In the genomic region with DNA sequence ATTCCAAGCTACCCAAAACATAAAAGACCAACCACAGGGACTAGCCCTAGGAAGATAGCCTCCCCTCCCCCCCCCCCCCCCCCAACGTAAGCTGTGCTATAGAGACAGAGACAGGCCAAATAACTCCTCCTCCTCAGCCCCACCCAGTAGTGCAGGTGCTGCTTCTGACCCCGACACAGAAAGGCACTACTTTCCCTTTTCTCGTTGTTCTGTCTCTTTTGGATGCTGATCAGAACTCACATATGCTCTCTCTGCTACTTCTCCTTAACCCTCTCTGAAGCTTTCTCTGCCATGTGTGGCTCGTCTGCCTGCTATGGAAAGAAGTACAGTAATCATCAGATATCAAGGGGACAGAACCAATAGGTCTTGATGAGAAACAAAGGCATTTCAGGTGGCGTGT, we compare ENCODE assay signal across 16 mouse cellular contexts. TPM values are rescaled to one million over a fixed set of nuclear protein-coding genes. Genes with fewer than 3 reads are reported as not detected.
DNase-seq lines count a peak whose midpoint lies in the region; TF ChIP-seq lines count a peak whose summit lies in the region.
"Had no signal": no experiment of that assay in that cellular context is flagged by ENCODE, and none has a peak within 500 bp of the region (broad histone marks: within the 10 kb centered on the region; RNA-seq: fewer than 3 reads in every experiment).

No protein-coding gene starts in this region.

- no peak for TF ChIP-seq POLR2A in kidney, adult 2 months (IDR thresholded peaks at IDR 0.05; ENCODE audit: low read depth, low read length)

- no peak overlapping the region for H3K4me3 ChIP-seq in kidney, adult 2 months (ENCODE audit: insufficient read depth, low read depth, low read length)
- H3K4me3 ChIP-seq: forebrain, embryonic 13.5 days; hindbrain, embryonic 13.5 days; limb, embryonic 12.5 days; liver, embryonic 15.5 days; neural tube, embryonic 12.5 days had no signal

- H3K27ac ChIP-seq in kidney, adult 2 months (ENCODE audit: insufficient read depth, low read depth, low read length) = peak overlapping the region; percentile 85
- H3K27ac ChIP-seq: forebrain, embryonic 13.5 days; hindbrain, embryonic 13.5 days; limb, embryonic 12.5 days; liver, embryonic 15.5 days; neural tube, embryonic 12.5 days had no signal

- DNase-seq in kidney, adult 2 months = no peak
- DNase-seq in kidney, postnatal 14 days = no peak
- DNase-seq in spleen, postnatal 36 days (ENCODE audit: low spot score in 2 of 2) = peak; percentile 51 to 55
- no peak for DNase-seq in spleen, adult 12 weeks (ENCODE audit: low spot score)
- DNase-seq in ZHBTc4 (ENCODE audit: low read depth, low spot score) = peak; percentile 5
- peak; percentile 22 for DNase-seq in thymus, postnatal 25 days
- no peak for DNase-seq in ovary, adult 18-20 months (ENCODE audit: low spot score)
- DNase-seq: cerebellum, postnatal 25 days; gastrocnemius, postnatal 25 days; heart, postnatal 14 days; right cerebral cortex, postnatal 25 days had no signal

- no peaks in the 10 kb centered on the region for H3K36me3 ChIP-seq in kidney, adult 2 months (ENCODE audit: control insufficient read depth, insufficient read depth, low read length)
- H3K36me3 ChIP-seq: hindbrain, embryonic 13.5 days; limb, embryonic 12.5 days; liver, embryonic 15.5 days; neural tube, embryonic 12.5 days had no signal

- TF ChIP-seq CTCF in kidney, adult 2 months (conservative IDR thresholded peaks at IDR 0.05; ENCODE audit: insufficient read depth, insufficient read length, low read depth, low read length) = no peak

- no peaks in the 10 kb centered on the region for H3K27me3 ChIP-seq in kidney, adult 2 months (replicated peaks; ENCODE audit: control insufficient read depth, insufficient read depth, low read length)
- H3K27me3 ChIP-seq: forebrain, embryonic 13.5 days; hindbrain, embryonic 13.5 days; limb, embryonic 12.5 days; liver, embryonic 15.5 days; neural tube, embryonic 12.5 days had no signal

- 59% methylated on average over 5 of the region's 5 CpGs for WGBS in kidney, adult 2 months

- peaks cover 52% of the 10 kb centered on the region for H3K4me1 ChIP-seq in kidney, adult 2 months (ENCODE audit: control insufficient read depth, insufficient read depth, low read length)
- H3K4me1 ChIP-seq: neural tube, embryonic 12.5 days had no signal

RNA-seq across cellular contexts. Expression of gene Inpp5f, which starts 15.5 kb away (rescaled TPM):
- 14.6 TPM in 2 replicates for polyA plus RNA-seq in kidney, adult 2 months (2012; rRNA removed)

Comparison
In these comparisons a context has a peak if more than half of its experiments do, and no peak if none do; other contexts are left out.
1. DNase-seq: peak in spleen, postnatal 36 days (2 of 2), ZHBTc4 (single experiment) and thymus, postnatal 25 days (single experiment); none in kidney, adult 2 months (single experiment), kidney, postnatal 14 days (single experiment), spleen, adult 12 weeks (single experiment) and ovary, adult 18-20 months (single experiment).